Mouse (Mus musculus): ENCODE data around the gene F2rl2. TPM values are rescaled to one million over a fixed set of nuclear protein-coding genes. Genes with fewer than 3 reads are reported as not detected.

Gene F2rl2
- not detected in 2 replicates for polyA plus RNA-seq (2012; ENCODE audit: insufficient read depth, insufficient read length, low replicate concordance, missing spikeins)

GRCm38 (mm10) chr13:95696654-95697163, at the start of gene F2rl2:
Gene F2rl2 (plus strand): TSS chr13:95696853.
- 29% methylated on average over 4 of the region's 4 CpGs for WGBS
- TF ChIP-seq CTCF (IDR thresholded peaks at IDR 0.05; ENCODE audit: insufficient read depth, low read depth, low read length) (no peak), POLR2A (IDR thresholded peaks at IDR 0.05; ENCODE audit: insufficient read depth, low read depth, low read length) (no peak)
- no peak within 1 kb of the TSS for H3K27ac ChIP-seq (ENCODE audit: insufficient read depth, low read depth, low read length)
- H3K4me1 ChIP-seq (ENCODE audit: control insufficient read depth, insufficient read depth, low read length), result no peaks in the 10 kb centered on the region
- H3K4me3 ChIP-seq (ENCODE audit: insufficient read depth, low read depth, low read length), result no peak within 1 kb of the TSS

GRCm38 (mm10) chr13:95647248-95647647, 49.4 kb upstream of the F2rl2 start:
- Histone ChIP-seq H3K4me1 (ENCODE audit: control insufficient read depth, insufficient read depth, low read length) (no peaks in the 10 kb centered on the region), H3K27ac (ENCODE audit: insufficient read depth, low read depth, low read length) (no peak overlapping the region), H3K4me3 (ENCODE audit: insufficient read depth, low read depth, low read length) (no peak overlapping the region)
- TF ChIP-seq CTCF (IDR thresholded peaks at IDR 0.05; ENCODE audit: insufficient read depth, low read depth, low read length), result no peak
- no peak for TF ChIP-seq POLR2A (IDR thresholded peaks at IDR 0.05; ENCODE audit: insufficient read depth, low read depth, low read length)
- 82% methylated on average over 4 of the region's 4 CpGs for WGBS

DNA sequence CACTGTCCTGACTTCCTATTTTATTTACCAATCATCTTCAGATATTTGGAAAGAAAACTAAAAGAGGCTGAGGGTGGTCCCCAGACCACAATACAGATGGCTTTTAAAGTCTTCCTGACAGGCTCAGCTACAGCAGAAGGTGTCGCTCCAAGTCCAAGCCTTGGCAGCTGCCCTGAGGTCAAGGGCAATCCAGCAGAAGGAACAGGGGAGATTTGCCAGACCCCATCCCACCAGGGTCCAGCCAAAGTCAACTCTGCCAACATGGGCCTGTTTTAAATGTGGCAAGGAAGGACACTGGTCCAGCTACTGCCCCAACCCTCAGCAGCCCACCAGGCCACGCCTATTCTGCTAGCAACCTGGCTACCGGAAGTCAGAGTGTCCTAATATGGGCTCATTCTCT, 46.7 kb upstream of the F2rl2 start:
- H3K4me3 ChIP-seq (ENCODE audit: insufficient read depth, low read depth, low read length), result no peak overlapping the region
- no peak for TF ChIP-seq POLR2A (IDR thresholded peaks at IDR 0.05; ENCODE audit: insufficient read depth, low read depth, low read length)
- no peak for TF ChIP-seq CTCF (IDR thresholded peaks at IDR 0.05; ENCODE audit: insufficient read depth, low read depth, low read length)
- no peaks in the 10 kb centered on the region for H3K4me1 ChIP-seq (ENCODE audit: control insufficient read depth, insufficient read depth, low read length)
- no peak overlapping the region for H3K27ac ChIP-seq (ENCODE audit: insufficient read depth, low read depth, low read length)
- 94% methylated on average over 3 of the region's 3 CpGs for WGBS

GRCm38 (mm10) chr13:95651870-95652668, 44.6 kb upstream of the F2rl2 start:
- TF ChIP-seq CTCF (IDR thresholded peaks at IDR 0.05; ENCODE audit: insufficient read depth, low read depth, low read length), result no peak
- no peak for TF ChIP-seq POLR2A (IDR thresholded peaks at IDR 0.05; ENCODE audit: insufficient read depth, low read depth, low read length)
- H3K4me3 ChIP-seq (ENCODE audit: insufficient read depth, low read depth, low read length), result no peak overlapping the region
- H3K4me1 ChIP-seq (ENCODE audit: control insufficient read depth, insufficient read depth, low read length), result no peaks in the 10 kb centered on the region
- 86% methylated on average over 7 of the region's 7 CpGs for WGBS
- H3K27ac ChIP-seq (ENCODE audit: insufficient read depth, low read depth, low read length), result no peak overlapping the region

DNA sequence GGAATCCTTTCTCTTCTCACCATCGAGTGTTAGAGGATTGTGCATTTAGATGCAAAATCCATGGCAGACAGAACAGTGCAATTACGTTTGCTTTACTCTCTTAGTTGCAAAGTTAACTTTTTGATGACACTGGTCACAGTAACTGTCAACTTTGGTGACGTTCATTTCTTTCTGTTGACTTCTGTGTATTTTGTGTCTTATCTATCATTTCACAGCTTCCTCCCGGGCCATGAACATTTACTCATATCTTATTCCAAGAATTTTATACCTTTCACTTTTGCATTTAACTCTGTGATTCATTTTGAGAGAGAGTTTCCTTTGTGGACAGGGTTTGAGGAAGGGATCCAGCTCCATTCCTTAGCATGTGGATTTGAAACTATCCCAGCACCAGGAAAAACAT, 43.0 kb upstream of the F2rl2 start:
- Histone ChIP-seq H3K4me3 (ENCODE audit: insufficient read depth, low read depth, low read length) (no peak overlapping the region), H3K4me1 (ENCODE audit: control insufficient read depth, insufficient read depth, low read length) (no peaks in the 10 kb centered on the region), H3K27ac (ENCODE audit: insufficient read depth, low read depth, low read length) (no peak overlapping the region)
- WGBS, result 92% methylated on average over 4 of the region's 4 CpGs
- TF ChIP-seq CTCF (IDR thresholded peaks at IDR 0.05; ENCODE audit: insufficient read depth, low read depth, low read length) (no peak), POLR2A (IDR thresholded peaks at IDR 0.05; ENCODE audit: insufficient read depth, low read depth, low read length) (no peak)

DNA sequence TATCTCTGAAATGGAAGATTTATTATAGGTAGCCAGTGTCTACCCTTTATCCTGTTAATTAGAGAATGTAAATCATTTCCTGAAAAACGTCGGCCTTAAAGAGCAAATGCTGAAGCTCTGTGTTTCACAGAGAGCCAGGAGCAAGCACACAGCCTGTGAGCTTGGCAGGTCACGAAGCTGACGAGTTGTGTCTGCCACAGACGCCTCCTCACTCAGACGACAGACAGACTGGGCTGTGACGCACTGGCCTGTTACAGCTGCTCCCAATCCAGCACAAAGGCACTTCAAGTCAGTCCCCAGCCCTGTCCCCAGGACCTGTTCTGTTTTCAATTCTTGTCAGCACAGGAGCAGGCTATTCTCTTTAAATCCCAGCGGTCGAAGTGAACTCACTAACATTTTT, 41.4 kb upstream of the F2rl2 start:
- no peak overlapping the region for H3K27ac ChIP-seq (ENCODE audit: insufficient read depth, low read depth, low read length)
- no peak overlapping the region for H3K4me3 ChIP-seq (ENCODE audit: insufficient read depth, low read depth, low read length)
- H3K4me1 ChIP-seq (ENCODE audit: control insufficient read depth, insufficient read depth, low read length), result no peaks in the 10 kb centered on the region
- TF ChIP-seq POLR2A (IDR thresholded peaks at IDR 0.05; ENCODE audit: insufficient read depth, low read depth, low read length), result no peak
- TF ChIP-seq CTCF (IDR thresholded peaks at IDR 0.05; ENCODE audit: insufficient read depth, low read depth, low read length), result no peak
- 60% methylated on average over 9 of the region's 9 CpGs for WGBS

DNA sequence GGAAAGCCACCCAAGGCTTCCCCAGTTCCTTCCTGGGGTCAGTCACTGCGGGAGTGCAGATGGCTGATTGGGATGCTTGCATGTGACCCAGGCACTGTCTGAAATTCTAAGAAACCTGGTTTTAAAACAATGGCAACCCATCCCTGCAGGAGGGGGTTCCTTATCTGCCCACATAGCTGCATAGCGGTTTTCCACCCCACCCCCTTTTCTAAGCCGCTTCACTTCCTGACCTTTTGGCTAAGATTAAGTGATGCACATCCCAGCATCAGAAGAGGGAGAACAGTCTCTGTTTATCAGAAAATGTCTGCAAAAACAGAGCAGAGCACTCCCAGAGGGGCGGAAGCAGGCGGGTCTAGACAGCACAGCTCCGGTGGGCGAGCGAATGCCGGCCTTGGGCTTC, 39.5 kb upstream of the F2rl2 start:
- TF ChIP-seq POLR2A (IDR thresholded peaks at IDR 0.05; ENCODE audit: insufficient read depth, low read depth, low read length) (no peak), CTCF (IDR thresholded peaks at IDR 0.05; ENCODE audit: insufficient read depth, low read depth, low read length) (no peak)
- Histone ChIP-seq H3K4me3 (ENCODE audit: insufficient read depth, low read depth, low read length) (no peak overlapping the region), H3K27ac (ENCODE audit: insufficient read depth, low read depth, low read length) (no peak overlapping the region), H3K4me1 (ENCODE audit: control insufficient read depth, insufficient read depth, low read length) (no peaks in the 10 kb centered on the region)
- WGBS, result 88% methylated on average over 9 of the region's 9 CpGs

DNA sequence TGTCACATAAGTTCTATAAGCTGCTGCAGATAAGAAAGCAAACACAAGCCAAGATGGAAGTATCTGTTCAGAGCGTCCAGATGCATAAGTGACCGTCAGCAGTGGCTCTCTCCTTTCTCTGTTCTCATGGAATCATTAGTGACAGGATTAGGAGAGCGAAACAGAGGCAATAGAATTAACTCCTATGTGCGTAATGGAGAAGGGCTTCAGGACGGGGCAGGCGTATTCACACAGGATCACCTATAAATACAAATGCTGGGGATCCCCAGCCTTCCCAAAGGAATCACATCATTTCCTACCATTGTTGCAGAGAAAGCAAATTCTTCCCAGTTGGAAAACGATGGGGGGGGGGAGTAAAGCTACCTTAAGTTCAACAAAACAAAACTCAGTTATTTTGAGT, 37.2 kb upstream of the F2rl2 start:
- no peak for TF ChIP-seq CTCF (IDR thresholded peaks at IDR 0.05; ENCODE audit: insufficient read depth, low read depth, low read length)
- TF ChIP-seq POLR2A (IDR thresholded peaks at IDR 0.05; ENCODE audit: insufficient read depth, low read depth, low read length), result no peak
- H3K27ac ChIP-seq (ENCODE audit: insufficient read depth, low read depth, low read length), result no peak overlapping the region
- WGBS, result 89% methylated on average over 7 of the region's 7 CpGs
- no peak overlapping the region for H3K4me3 ChIP-seq (ENCODE audit: insufficient read depth, low read depth, low read length)
- no peaks in the 10 kb centered on the region for H3K4me1 ChIP-seq (ENCODE audit: control insufficient read depth, insufficient read depth, low read length)

GRCm38 (mm10) chr13:95663834-95664233, 32.8 kb upstream of the F2rl2 start:
- no peak for TF ChIP-seq CTCF (IDR thresholded peaks at IDR 0.05; ENCODE audit: insufficient read depth, low read depth, low read length)
- no peak for TF ChIP-seq POLR2A (IDR thresholded peaks at IDR 0.05; ENCODE audit: insufficient read depth, low read depth, low read length)
- Histone ChIP-seq H3K4me1 (ENCODE audit: control insufficient read depth, insufficient read depth, low read length) (no peaks in the 10 kb centered on the region), H3K4me3 (ENCODE audit: insufficient read depth, low read depth, low read length) (no peak overlapping the region), H3K27ac (ENCODE audit: insufficient read depth, low read depth, low read length) (no peak overlapping the region)
- 96% methylated on average over 4 of the region's 4 CpGs for WGBS

Data from olfactory bulb, adult 2 months (tissue).